Mouse (Mus musculus): ENCODE results near the gene Igf2r. TPM values are rescaled to one million over a fixed set of nuclear protein-coding genes. Genes with fewer than 3 reads are reported as not detected.

The Igf2r gene
- polyA plus RNA-seq, 1 experiment from 2014 or later: 21.6 TPM

- Histone ChIP-seq H3K9ac (no peak overlapping the region), H3K4me3 (no peak overlapping the region), H3K9me3 (no peaks in the 10 kb centered on the region), H3K27me3 (replicated peaks) (no peaks in the 10 kb centered on the region), H3K4me1 (peaks cover 7% of the 10 kb centered on the region; the same call in 1 of the 2 replicates), H3K36me3 (no peaks in the 10 kb centered on the region), H3K27ac (no peak overlapping the region), H3K4me2 (replicated peaks) (no peak overlapping the region)
- ATAC-seq (ENCODE audit: low FRiP score, low read depth): no peak
- WGBS: 65% methylated on average over 7 of the region's 7 CpGs
Observed at GRCm38 (mm10) chr17:12672285-12672790, 97.1 kb downstream of the Igf2r start.

GRCm38 (mm10) chr17:12671029-12671605 is 98.3 kb downstream of the Igf2r start:
- no peak for ATAC-seq (ENCODE audit: low FRiP score, low read depth)
- WGBS: 86% methylated on average over 5 of the region's 5 CpGs
- H3K4me1 ChIP-seq: peaks cover 7% of the 10 kb centered on the region; the same call in 1 of the 2 replicates
- H3K27me3 ChIP-seq (replicated peaks): no peaks in the 10 kb centered on the region
- no peak overlapping the region for H3K9ac ChIP-seq
- H3K36me3 ChIP-seq: no peaks in the 10 kb centered on the region
- no peak overlapping the region for H3K27ac ChIP-seq
- no peak overlapping the region for H3K4me2 ChIP-seq (replicated peaks)
- no peaks in the 10 kb centered on the region for H3K9me3 ChIP-seq
- no peak overlapping the region for H3K4me3 ChIP-seq

DNA sequence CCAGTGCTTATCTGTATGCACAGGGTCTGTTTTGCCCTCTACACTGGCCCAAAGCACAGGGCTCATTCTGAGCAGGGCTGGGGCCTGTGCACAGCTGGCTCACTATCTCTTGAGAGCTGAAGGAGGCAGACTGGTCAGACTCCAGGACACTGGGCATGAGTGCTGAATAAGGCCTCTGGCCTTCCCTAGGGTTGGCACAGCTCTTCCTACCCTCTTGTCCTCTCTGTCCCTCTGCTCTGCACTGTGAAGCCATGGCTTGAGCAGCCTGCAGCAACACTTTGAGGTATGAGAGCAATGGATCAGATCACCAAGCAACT is 100.1 kb downstream of the Igf2r start:
- Histone ChIP-seq H3K9me3 (no peaks in the 10 kb centered on the region), H3K4me1 (peaks cover 7% of the 10 kb centered on the region; the same call in 1 of the 2 replicates), H3K36me3 (no peaks in the 10 kb centered on the region), H3K4me3 (no peak overlapping the region), H3K27ac (no peak overlapping the region), H3K27me3 (replicated peaks) (no peaks in the 10 kb centered on the region), H3K4me2 (replicated peaks) (no peak overlapping the region), H3K9ac (no peak overlapping the region)
- ATAC-seq (ENCODE audit: low FRiP score, low read depth): peak; percentile 46; the same call in 1 of the 2 replicates

DNA sequence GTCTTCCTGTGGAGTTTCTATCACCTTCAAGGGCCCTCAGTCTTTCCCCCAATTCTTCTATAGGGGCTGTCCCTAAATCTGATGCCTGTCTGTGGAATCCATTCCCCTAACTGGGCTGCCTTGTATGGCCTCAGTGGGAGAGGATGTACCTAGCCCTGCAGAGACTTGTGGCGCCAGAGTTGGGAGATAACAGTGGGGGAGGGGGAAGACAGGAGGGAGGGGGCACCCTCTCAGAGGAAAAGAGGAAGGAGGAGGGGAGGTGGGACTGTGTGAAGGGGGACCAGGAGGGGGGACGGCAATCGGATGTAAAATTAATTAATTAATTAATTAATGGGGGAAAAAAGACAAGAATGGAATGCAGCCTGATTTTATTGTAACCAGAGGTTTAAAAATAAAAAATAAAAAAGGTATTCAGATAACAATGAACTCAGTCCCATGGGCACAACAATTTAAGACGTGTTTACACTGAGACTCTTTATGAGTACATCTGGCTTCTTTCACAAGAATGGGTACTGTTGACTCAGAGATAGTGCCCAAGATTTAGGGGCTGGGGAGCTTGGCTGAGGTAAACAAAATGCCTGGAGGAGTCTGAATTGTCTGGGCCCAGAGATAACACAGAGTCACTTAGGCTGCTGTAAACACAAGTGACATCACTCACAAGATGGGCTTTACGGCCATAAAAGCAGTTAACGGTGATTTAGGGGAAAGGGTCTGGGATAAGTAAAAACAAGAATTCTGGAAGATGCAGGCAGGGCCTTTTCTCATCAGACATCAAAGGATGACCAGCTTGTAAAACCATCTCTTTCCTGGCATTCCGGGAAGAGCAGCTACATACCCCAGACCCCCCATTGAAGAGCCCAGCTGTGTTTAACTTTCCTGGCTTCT is 100.7 kb downstream of the Igf2r start:
- Histone ChIP-seq H3K27me3 (replicated peaks) (no peaks in the 10 kb centered on the region), H3K36me3 (no peaks in the 10 kb centered on the region), H3K4me2 (replicated peaks) (no peak overlapping the region), H3K27ac (no peak overlapping the region), H3K4me1 (peaks cover 7% of the 10 kb centered on the region; the same call in 1 of the 2 replicates), H3K9me3 (no peaks in the 10 kb centered on the region), H3K4me3 (no peak overlapping the region), H3K9ac (no peak overlapping the region)
- ATAC-seq (ENCODE audit: low FRiP score, low read depth): peak; percentile 49; the same call in 1 of the 2 replicates
- WGBS: 12% methylated on average over 7 of the region's 7 CpGs

DNA sequence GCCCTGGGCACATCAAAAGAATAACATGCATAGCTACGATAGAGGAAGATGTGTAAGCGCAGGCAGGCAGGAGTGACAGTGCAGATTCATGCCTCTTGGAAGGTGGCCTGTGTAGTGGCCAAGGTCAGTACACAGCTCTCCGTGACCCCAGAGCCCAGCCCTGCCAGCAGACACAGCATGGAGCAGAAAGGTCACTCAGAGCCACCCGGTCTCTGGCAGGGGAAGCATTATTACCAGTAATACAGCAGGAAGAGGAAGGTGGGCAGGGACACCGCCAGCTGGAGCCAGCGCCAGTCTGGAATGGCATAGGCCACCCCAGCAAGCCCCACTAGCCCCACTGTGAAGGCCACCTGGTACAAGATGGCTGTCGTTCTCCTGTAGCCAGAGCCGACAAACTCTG is 105.3 kb downstream of the Igf2r start:
- ATAC-seq (ENCODE audit: low FRiP score, low read depth): no peak
- 70% methylated on average over 8 of the region's 8 CpGs for WGBS
- H3K36me3 ChIP-seq: no peaks in the 10 kb centered on the region
- no peaks in the 10 kb centered on the region for H3K9me3 ChIP-seq
- H3K27me3 ChIP-seq (replicated peaks): no peaks in the 10 kb centered on the region
- no peak overlapping the region for H3K9ac ChIP-seq
- peaks cover 7% of the 10 kb centered on the region; the same call in 1 of the 2 replicates for H3K4me1 ChIP-seq
- H3K4me2 ChIP-seq (replicated peaks): no peak overlapping the region
- H3K4me3 ChIP-seq: no peak overlapping the region
- H3K27ac ChIP-seq: no peak overlapping the region

DNA sequence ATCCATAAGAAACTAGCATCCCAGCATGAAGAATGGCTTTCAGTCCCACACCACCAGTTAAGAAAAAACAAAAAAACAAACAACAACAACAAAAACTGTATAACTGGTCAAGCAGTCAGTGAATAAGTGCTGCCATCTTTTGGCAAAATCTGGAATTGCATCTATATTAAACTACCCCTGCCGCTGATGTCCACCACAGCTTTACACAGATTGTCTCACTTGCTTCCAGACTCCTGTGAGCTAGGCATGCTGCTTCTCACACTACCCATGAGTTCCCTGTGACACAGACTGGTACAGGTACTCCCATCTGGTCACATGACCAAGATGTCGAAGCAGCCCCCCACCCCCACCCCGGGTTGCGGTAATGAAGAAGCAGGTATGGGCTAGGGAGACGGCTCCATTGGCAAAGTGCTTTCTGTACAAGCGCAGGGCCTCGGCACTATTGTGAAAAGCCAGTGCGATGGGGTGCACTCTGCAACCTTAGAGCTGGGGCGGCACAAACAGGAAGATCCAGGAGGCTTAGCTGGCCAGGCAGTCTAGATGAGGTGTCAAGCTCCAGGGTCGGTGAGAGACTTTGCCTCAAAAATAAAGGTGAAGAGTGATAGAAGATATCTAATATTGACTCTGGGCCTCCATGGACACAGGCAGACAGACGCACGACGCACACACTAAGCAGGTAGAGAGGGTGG is 108.7 kb downstream of the Igf2r start:
- H3K27me3 ChIP-seq (replicated peaks): no peaks in the 10 kb centered on the region
- 75% methylated on average over 13 of the region's 13 CpGs for WGBS
- H3K4me3 ChIP-seq: no peak overlapping the region
- no peaks in the 10 kb centered on the region for H3K9me3 ChIP-seq
- ATAC-seq (ENCODE audit: low FRiP score, low read depth): no peak
- no peaks in the 10 kb centered on the region for H3K4me1 ChIP-seq
- H3K9ac ChIP-seq: no peak overlapping the region
- H3K4me2 ChIP-seq (replicated peaks): no peak overlapping the region
- no peaks in the 10 kb centered on the region for H3K36me3 ChIP-seq
- no peak overlapping the region for H3K27ac ChIP-seq

DNA sequence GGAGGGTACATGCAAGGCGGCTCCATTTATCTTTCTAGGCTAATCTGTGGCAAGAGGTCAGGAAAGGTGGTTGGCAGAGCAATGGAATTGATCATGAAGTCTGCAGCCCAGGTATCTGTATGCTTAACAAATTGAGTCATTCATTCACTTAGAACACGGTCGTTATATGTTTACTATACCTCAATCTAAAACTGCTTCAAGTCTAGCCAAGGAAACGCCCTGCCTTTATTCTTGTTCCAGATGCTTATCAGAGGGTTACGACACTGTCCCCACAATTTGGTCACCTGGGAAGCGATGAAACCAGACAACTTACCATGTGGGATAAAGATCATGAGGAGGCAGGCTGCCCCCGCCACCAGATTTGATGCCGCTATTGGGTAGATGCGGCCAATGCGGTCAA is 110.2 kb downstream of the Igf2r start:
- Histone ChIP-seq H3K9me3 (no peaks in the 10 kb centered on the region), H3K4me3 (no peak overlapping the region), H3K9ac (no peak overlapping the region), H3K4me1 (no peaks in the 10 kb centered on the region), H3K27ac (no peak overlapping the region), H3K27me3 (replicated peaks) (no peaks in the 10 kb centered on the region), H3K36me3 (no peaks in the 10 kb centered on the region), H3K4me2 (replicated peaks) (no peak overlapping the region)
- no peak for ATAC-seq (ENCODE audit: low FRiP score, low read depth)
- WGBS: 93% methylated on average over 10 of the region's 10 CpGs

GRCm38 (mm10) chr17:12658784-12659183 is 110.7 kb downstream of the Igf2r start:
- no peak overlapping the region for H3K27ac ChIP-seq
- no peaks in the 10 kb centered on the region for H3K27me3 ChIP-seq (replicated peaks)
- no peaks in the 10 kb centered on the region for H3K9me3 ChIP-seq
- no peaks in the 10 kb centered on the region for H3K36me3 ChIP-seq
- no peak overlapping the region for H3K4me3 ChIP-seq
- no peak overlapping the region for H3K4me2 ChIP-seq (replicated peaks)
- H3K9ac ChIP-seq: no peak overlapping the region
- H3K4me1 ChIP-seq: no peaks in the 10 kb centered on the region
- no peak for ATAC-seq (ENCODE audit: low FRiP score, low read depth)
- WGBS: 83% methylated on average over 7 of the region's 7 CpGs

DNA sequence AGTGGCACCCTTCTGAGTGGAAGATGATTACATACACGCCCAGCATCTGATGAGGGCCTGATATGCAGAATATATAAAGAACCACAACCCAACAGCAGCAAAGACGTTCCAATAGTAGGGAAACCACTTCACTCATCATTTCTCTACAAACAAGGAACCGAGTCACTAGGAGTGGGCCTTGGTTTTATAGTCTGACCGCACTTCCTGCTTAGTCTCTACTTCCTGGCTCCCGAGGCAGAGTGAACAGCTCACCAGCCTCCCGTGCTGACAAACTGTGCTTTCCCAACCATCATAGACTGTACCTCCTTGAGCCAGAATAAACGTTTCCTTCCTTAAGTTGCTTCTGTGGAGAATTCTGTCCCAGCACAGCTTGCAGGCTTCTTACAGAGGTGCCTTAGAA is 113.6 kb downstream of the Igf2r start:
- Histone ChIP-seq H3K27me3 (replicated peaks) (no peaks in the 10 kb centered on the region), H3K4me1 (no peaks in the 10 kb centered on the region), H3K4me3 (no peak overlapping the region), H3K36me3 (no peaks in the 10 kb centered on the region), H3K9ac (no peak overlapping the region), H3K27ac (no peak overlapping the region), H3K9me3 (no peaks in the 10 kb centered on the region), H3K4me2 (replicated peaks) (no peak overlapping the region)
- ATAC-seq (ENCODE audit: low FRiP score, low read depth): no peak
- 81% methylated on average over 7 of the region's 7 CpGs for WGBS

DNA sequence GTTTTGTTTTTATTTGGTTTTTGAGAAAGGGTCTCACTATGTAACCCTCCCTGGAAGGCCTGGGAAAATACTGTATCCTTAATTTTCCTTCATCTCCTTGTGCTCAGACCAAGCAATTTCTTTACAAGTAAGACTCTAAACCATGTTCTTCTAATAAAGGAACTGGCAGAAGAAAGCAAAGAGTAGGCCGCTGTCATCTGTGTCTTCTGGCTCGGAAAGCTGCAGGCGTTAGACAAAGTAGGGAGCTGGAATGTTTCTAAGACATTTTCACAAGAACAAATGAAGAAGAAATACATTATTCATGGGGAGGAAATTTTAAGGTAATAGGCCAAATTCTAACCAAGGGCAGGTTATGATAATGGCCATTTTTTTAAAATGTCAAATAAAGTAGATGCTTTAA is 115.4 kb downstream of the Igf2r start:
- Histone ChIP-seq H3K4me2 (replicated peaks) (no peak overlapping the region), H3K9me3 (no peaks in the 10 kb centered on the region), H3K4me3 (no peak overlapping the region), H3K36me3 (no peaks in the 10 kb centered on the region), H3K27me3 (replicated peaks) (no peaks in the 10 kb centered on the region), H3K9ac (no peak overlapping the region), H3K4me1 (no peaks in the 10 kb centered on the region), H3K27ac (no peak overlapping the region)
- ATAC-seq (ENCODE audit: low FRiP score, low read depth): no peak
- 88% methylated on average over 3 of the region's 3 CpGs for WGBS

- 90% methylated on average over 11 of the region's 11 CpGs for WGBS
Observed at GRCm38 (mm10) chr17:12652604-12653003, 116.9 kb downstream of the Igf2r start.

GRCm38 (mm10) chr17:12645461-12645860 is 124.0 kb downstream of the Igf2r start:
- H3K36me3 ChIP-seq: no peaks in the 10 kb centered on the region
- H3K4me3 ChIP-seq: no peak overlapping the region
- WGBS: 72% methylated on average over 5 of the region's 5 CpGs
- H3K4me2 ChIP-seq (replicated peaks): no peak overlapping the region
- ATAC-seq (ENCODE audit: low FRiP score, low read depth): no peak
- H3K9me3 ChIP-seq: no peaks in the 10 kb centered on the region
- H3K9ac ChIP-seq: no peak overlapping the region
- no peak overlapping the region for H3K27ac ChIP-seq
- no peaks in the 10 kb centered on the region for H3K4me1 ChIP-seq
- no peaks in the 10 kb centered on the region for H3K27me3 ChIP-seq (replicated peaks)

More at GRCm38 (mm10) chr17:12652604-12653003, 116.9 kb downstream of the Igf2r start:
- H3K4me3 ChIP-seq: no peak overlapping the region
- H3K36me3 ChIP-seq: no peaks in the 10 kb centered on the region
- no peaks in the 10 kb centered on the region for H3K27me3 ChIP-seq (replicated peaks)
- H3K4me1 ChIP-seq: no peaks in the 10 kb centered on the region
- no peak overlapping the region for H3K27ac ChIP-seq
- no peak overlapping the region for H3K4me2 ChIP-seq (replicated peaks)
- H3K9me3 ChIP-seq: no peaks in the 10 kb centered on the region
- no peak for ATAC-seq (ENCODE audit: low FRiP score, low read depth)
- no peak overlapping the region for H3K9ac ChIP-seq
